Mouse (Mus musculus) neural tube, embryonic 12.5 days (tissue): ENCODE results near the gene Chrm4. TPM values are rescaled to one million over a fixed set of nuclear protein-coding genes. Genes with fewer than 3 reads are reported as not detected.
A peak's percentile ranks its signal among the peaks of the same experiment; 100 is the strongest.

Source experiments
- ATAC-seq: fragments of 200-750 bp; cut with Nextera tagmentation; 2 replicates; pipeline ENCODE4 v1.8.0; 2017; ENCODE audit warnings: low read depth, mild to moderate bottlenecking, moderate TSS enrichment, moderate library complexity; ENCODE audit not compliant: low FRiP score
- H3K27ac ChIP-seq: fragments of 300-500 bp; sonication (generic); 2 replicates; pipeline ENCODE4 v1.5.1; 2016
- H3K27me3 ChIP-seq: fragments of 300-500 bp; sonication (generic); replicated peaks from 2 replicates; pipeline ENCODE4 v1.6.1; 2016; ENCODE audit warnings: mild to moderate bottlenecking
- H3K36me3 ChIP-seq: fragments of 300-500 bp; sonication (generic); 2 replicates; pipeline ENCODE4 v1.6.1; 2016; ENCODE audit warnings: mild to moderate bottlenecking
- H3K4me1 ChIP-seq: fragments of 300-500 bp; sonication (generic); 2 replicates; pipeline ENCODE4 v1.6.1; 2016
- H3K4me2 ChIP-seq: fragments of 300-500 bp; sonication (generic); replicated peaks from 2 replicates; pipeline ENCODE4 v1.6.1; 2016; ENCODE audit warnings: mild to moderate bottlenecking
- H3K4me3 ChIP-seq: fragments of 300-500 bp; sonication (generic); 2 replicates; pipeline ENCODE4 v1.5.1; 2016
- H3K9ac ChIP-seq: fragments of 300-500 bp; sonication (generic); 2 replicates; pipeline ENCODE4 v1.6.1; 2016; ENCODE audit warnings: mild to moderate bottlenecking
- H3K9me3 ChIP-seq: fragments of 300-500 bp; sonication (generic); 2 replicates; pipeline ENCODE4 v1.6.1; 2016; ENCODE audit warnings: mild to moderate bottlenecking
- WGBS: fragments of 180-500 bp; shearing (Covaris S2); methylation state at CpG from one replicate; pipeline ENCODE4 v1.1.7; 2016; 5-methylcytosine and 5-hydroxymethylcytosine counted together
- polyA plus RNA-seq: library from polyadenylated mRNA; unstranded; fragments of >200 nt; fragmentation: Nextera tagmentation; extraction: Ambion mirVana; gene quantifications from 2 replicates; pipeline ENCODE4 v1.2.1, GENCODE M21; 2016

The Chrm4 gene
- polyA plus RNA-seq, 1 experiment from 2014 or later: 0.96 TPM

DNA sequence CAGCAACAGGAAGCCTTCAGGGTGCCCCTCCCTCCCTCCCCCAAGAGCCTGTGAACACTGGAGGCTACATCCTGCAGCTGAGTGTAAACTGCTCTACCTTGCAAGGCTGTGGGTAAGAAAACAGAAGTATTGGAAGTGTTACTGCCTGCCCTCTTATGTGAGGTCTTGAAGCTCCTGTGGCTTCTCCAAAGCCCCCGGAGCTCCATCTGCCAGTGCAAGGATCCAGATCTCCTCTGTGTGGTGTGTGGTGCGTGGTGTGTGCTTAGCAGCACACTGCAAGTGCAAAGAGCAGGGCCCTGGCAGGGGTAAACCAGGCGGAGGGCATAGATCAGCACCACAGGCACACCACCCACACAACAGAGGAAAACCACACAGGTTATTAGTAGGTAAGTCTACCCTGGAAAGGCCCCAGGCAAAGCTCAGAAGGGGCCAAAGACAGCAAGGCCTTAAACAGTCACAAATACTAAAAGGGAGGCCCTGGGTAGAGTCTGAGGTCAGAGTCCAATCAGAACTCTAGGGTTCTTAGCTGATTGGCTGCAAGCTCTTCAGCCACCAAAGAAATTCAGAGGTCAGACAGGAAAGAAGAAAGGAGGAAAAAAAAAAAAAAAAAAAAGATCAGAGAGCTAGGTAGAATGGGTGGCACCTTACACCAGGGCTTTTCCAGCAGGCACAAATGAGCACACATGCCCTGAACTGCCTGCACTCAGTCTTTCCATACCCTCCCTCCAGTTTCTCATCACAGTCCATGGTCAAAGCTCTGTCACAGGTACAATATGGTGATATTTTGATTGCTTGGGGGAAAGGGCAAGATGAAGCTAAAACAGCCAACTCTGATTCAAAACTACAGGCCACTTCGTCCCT, 35.1 kb downstream of the Chrm4 start:
- H3K9me3 ChIP-seq: no peaks in the 10 kb centered on the region
- peak overlapping the region; percentile 84 for H3K4me2 ChIP-seq
- peaks cover 38% of the 10 kb centered on the region for H3K4me1 ChIP-seq
- H3K9ac ChIP-seq: peak overlapping the region; percentile 92
- no peak for ATAC-seq
- H3K27ac ChIP-seq: no peak overlapping the region
- 63% methylated on average over 4 of the region's 4 CpGs for WGBS
- H3K36me3 ChIP-seq: no peaks in the 10 kb centered on the region
- 0 out of 2 replicates have a peak, but pooled peaks cover 5% of the 10 kb centered on the region for H3K27me3 ChIP-seq
- peak overlapping the region; percentile 86 for H3K4me3 ChIP-seq

GRCm38 (mm10) chr2:91962864-91963401, 35.9 kb downstream of the Chrm4 start:
- Histone ChIP-seq H3K9me3 (no peaks in the 10 kb centered on the region), H3K4me3 (peak overlapping the region; percentile 86), H3K4me1 (peaks cover 32% of the 10 kb centered on the region), H3K9ac (peak overlapping the region; percentile 92), H3K27me3 (0 out of 2 replicates have a peak, but pooled peaks cover 5% of the 10 kb centered on the region), H3K27ac (peak overlapping the region; percentile 32; the same call in 1 of the 2 replicates), H3K4me2 (peak overlapping the region; percentile 84), H3K36me3 (no peaks in the 10 kb centered on the region)
- WGBS: under 1% methylated on average over 39 of the region's 39 CpGs
- peak; percentile 59 for ATAC-seq

DNA sequence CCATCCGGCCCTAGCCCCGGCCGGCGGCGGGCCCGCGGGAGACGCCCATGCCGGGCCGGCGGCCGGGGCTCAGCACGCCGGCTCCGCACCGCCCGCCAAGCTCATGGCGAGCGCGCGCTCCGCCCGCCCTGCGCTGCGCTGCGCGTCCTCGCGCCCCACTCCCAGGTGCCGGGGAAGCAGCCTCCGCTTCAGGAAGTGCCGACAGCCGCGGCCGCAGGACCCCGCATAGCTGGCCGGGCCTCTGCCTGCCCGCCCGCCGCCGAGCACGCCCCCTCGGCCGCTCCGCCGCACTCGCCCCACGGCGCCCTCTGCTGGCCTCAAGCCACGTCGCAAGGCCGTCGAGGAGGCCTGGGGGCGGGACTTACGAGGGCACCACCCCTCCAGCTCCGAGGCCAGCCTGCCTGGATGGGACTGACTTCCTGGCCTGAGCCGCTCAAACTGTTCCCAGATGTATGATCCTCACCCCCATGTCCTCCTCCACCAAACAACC, 36.4 kb downstream of the Chrm4 start:
- peak; percentile 94 for ATAC-seq
- H3K27me3 ChIP-seq: 0 out of 2 replicates have a peak, but pooled peaks cover 5% of the 10 kb centered on the region
- H3K9me3 ChIP-seq: no peaks in the 10 kb centered on the region
- peaks cover 32% of the 10 kb centered on the region for H3K4me1 ChIP-seq
- H3K27ac ChIP-seq: peak overlapping the region; percentile 32; the same call in 1 of the 2 replicates
- H3K36me3 ChIP-seq: no peaks in the 10 kb centered on the region
- H3K4me2 ChIP-seq: peak overlapping the region; percentile 84
- WGBS: under 1% methylated on average over 57 of the region's 57 CpGs
- H3K4me3 ChIP-seq: peak overlapping the region; percentile 86
- H3K9ac ChIP-seq: peak overlapping the region; percentile 92

DNA sequence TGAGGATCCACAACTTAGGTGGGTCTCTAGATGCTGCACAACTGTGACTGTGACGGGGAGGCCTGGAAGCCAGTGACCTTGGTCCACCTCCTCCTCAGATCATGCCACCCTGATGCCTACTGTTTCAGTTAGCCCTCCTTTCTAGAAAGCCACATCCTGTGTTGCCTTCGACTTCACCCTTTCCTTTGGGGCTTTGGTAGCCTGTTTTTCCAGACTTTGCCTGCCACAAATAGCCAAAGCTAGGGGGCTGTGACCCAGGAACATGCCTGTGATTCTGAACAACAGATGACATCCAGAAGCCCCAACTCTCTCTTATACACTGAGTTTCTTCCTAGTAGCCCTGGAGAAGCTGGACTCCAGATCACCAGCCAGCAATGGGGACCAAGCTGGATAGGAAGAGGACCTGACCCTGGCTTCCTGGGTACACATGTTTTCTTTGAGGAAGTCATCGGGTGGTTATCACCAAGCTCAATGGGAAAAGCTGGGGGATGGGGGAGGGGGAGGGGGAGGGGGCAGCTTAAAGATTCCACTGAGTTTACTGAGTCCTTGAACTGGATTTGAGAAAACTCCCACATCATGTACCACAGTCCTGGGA, 37.7 kb downstream of the Chrm4 start:
- no peak for ATAC-seq
- no peaks in the 10 kb centered on the region for H3K36me3 ChIP-seq
- H3K4me3 ChIP-seq: no peak overlapping the region
- 87% methylated on average over 3 of the region's 3 CpGs for WGBS
- H3K27ac ChIP-seq: no peak overlapping the region
- H3K27me3 ChIP-seq: 0 out of 2 replicates have a peak, but pooled peaks cover 5% of the 10 kb centered on the region
- H3K9me3 ChIP-seq: no peaks in the 10 kb centered on the region
- H3K9ac ChIP-seq: no peak overlapping the region
- H3K4me1 ChIP-seq: peaks cover 25% of the 10 kb centered on the region
- peak overlapping the region; percentile 27; the same call in 1 of the 2 replicates for H3K4me2 ChIP-seq

DNA sequence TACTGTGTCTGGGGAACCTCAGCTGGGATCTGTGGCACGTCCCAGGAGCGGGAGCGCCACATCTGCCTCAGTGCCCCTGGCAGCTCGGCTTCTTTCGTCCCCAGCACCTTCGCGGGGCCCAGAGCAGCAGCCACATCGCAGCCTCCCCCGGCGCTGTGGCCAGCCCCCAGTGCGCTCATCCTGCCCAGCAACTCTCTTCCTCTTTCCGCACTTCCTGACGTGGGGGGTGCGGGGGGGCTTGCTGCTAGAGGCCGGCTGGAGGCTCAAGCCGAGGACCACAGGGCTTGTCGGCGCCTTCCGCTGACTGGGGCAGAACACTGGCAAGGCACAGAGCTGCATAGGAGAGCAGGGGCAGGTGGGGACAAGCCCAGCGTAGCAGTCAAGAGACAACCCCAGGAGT, 38.4 kb downstream of the Chrm4 start:
- peaks cover 20% of the 10 kb centered on the region for H3K4me1 ChIP-seq
- peaks cover 5% of the 10 kb centered on the region; the same call in 1 of the 2 replicates for H3K27me3 ChIP-seq
- peak overlapping the region; percentile 13 for H3K4me3 ChIP-seq
- no peak overlapping the region for H3K27ac ChIP-seq
- ATAC-seq: no peak
- WGBS: 20% methylated on average over 20 of the region's 20 CpGs
- no peaks in the 10 kb centered on the region for H3K36me3 ChIP-seq
- H3K4me2 ChIP-seq: peak overlapping the region; percentile 27
- no peaks in the 10 kb centered on the region for H3K9me3 ChIP-seq
- 0 out of 2 replicates have a peak overlapping the region, but pooled peaks have one; percentile 13 for H3K9ac ChIP-seq

DNA sequence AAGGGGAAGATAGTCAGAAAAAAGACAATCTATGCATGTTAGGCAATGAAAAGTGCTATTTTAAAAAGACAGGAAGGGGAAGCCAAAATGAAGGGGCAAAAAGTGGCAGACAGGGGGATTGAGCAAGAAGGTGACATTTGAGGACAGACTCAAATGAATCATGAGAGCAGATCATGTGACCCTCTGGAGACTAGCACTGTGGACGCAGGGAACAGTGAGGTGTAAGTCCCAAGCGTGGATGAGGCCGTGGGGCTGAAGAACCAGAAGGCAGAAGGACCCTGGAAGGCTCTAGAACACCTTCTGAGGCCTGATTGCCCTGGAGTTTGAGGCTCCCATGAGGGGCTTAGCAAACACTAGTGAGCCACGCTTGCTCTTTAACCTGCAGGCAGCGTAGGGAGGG, 39.3 kb downstream of the Chrm4 start:
- no peak overlapping the region for H3K4me2 ChIP-seq
- no peak overlapping the region for H3K27ac ChIP-seq
- no peaks in the 10 kb centered on the region for H3K36me3 ChIP-seq
- no peak for ATAC-seq
- 87% methylated on average over 5 of the region's 5 CpGs for WGBS
- no peak overlapping the region for H3K9ac ChIP-seq
- peaks cover 23% of the 10 kb centered on the region for H3K4me1 ChIP-seq
- peaks cover 5% of the 10 kb centered on the region; the same call in 1 of the 2 replicates for H3K27me3 ChIP-seq
- H3K9me3 ChIP-seq: no peaks in the 10 kb centered on the region
- no peak overlapping the region for H3K4me3 ChIP-seq

DNA sequence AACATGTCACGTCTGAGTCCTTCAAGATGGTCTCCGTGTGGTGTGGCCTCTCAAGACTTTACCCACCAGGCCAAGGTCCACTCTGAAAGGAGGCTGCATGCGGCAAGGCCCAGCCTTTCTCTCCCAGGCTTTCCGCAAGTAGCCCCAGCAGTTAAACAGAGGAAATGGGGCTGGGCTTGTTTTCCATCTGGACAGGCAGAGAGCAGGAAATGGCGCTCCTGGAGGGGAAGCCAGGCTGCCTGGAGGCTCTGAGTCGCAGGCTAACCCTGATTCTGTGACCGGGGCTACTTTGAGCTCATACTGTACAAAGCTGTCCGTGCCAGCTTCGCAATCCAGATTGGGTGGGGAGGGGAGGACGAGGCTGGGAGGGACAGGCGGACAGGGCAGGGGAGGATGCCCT, 40.9 kb downstream of the Chrm4 start:
- no peak for ATAC-seq
- H3K36me3 ChIP-seq: no peaks in the 10 kb centered on the region
- 65% methylated on average over 11 of the region's 11 CpGs for WGBS
- no peaks in the 10 kb centered on the region for H3K9me3 ChIP-seq
- peaks cover 20% of the 10 kb centered on the region for H3K4me1 ChIP-seq
- H3K27ac ChIP-seq: no peak overlapping the region
- H3K27me3 ChIP-seq: peaks cover 5% of the 10 kb centered on the region; the same call in 1 of the 2 replicates
- no peak overlapping the region for H3K4me2 ChIP-seq
- H3K9ac ChIP-seq: no peak overlapping the region
- no peak overlapping the region for H3K4me3 ChIP-seq

- peak; percentile 49; the same call in 1 of the 2 replicates for ATAC-seq
- Histone ChIP-seq H3K9ac (no peak overlapping the region), H3K9me3 (no peaks in the 10 kb centered on the region), H3K27me3 (peaks cover 31% of the 10 kb centered on the region), H3K27ac (no peak overlapping the region), H3K4me3 (no peak overlapping the region), H3K36me3 (no peaks in the 10 kb centered on the region), H3K4me2 (peak overlapping the region; percentile 40), H3K4me1 (peaks cover 36% of the 10 kb centered on the region)
- 16% methylated on average over 21 of the region's 21 CpGs for WGBS
These were observed 44.4 kb downstream of the Chrm4 start for GRCm38 (mm10) chr2:91971231-91972097.

GRCm38 (mm10) chr2:91972121-91972566, 45.1 kb downstream of the Chrm4 start:
- peak; percentile 44; the same call in 1 of the 2 replicates for ATAC-seq

DNA sequence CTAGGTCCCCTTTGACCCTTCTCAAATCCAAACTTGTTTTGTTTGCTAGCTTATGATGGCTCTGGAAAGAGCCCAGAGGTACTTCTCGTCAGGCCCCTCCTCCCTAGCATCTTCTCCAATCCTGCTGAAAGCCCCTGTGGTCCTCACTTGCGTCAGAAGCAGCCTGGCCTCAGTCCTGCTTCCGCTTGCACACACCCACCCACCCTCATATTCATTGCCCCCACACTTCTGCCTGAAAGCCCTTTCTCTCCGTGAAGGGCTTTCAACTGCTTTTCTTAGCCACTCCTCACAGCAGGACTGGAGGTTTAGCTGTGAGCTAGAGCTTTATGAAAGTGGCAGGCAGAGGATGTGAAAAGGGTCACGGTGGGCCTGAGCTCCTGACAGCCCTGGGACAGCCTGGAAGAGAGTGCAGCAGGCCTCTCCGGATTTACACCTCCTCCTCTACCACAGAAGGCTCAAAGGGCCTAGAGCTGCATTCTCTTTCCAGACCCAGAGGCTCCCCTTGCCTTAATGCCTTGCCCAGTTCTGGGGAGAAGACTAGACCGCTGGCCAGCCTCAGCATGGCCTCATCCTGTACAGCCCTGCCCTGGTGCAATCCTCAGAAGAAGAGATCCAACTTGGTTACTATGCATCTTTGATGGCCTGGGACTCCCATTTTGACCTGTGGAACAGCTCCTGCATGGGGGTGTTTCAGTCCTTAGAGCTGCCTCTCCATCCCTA, 46.5 kb downstream of the Chrm4 start:
- Histone ChIP-seq H3K9me3 (no peaks in the 10 kb centered on the region), H3K36me3 (no peaks in the 10 kb centered on the region), H3K4me2 (peak overlapping the region; percentile 7; the same call in 1 of the 2 replicates), H3K4me3 (no peak overlapping the region), H3K27ac (no peak overlapping the region), H3K9ac (no peak overlapping the region), H3K4me1 (peaks cover 41% of the 10 kb centered on the region), H3K27me3 (peaks cover 38% of the 10 kb centered on the region)
- 23% methylated on average over 7 of the region's 7 CpGs for WGBS
- no peak for ATAC-seq

More at GRCm38 (mm10) chr2:91972121-91972566, 45.1 kb downstream of the Chrm4 start:
- H3K27ac ChIP-seq: no peak overlapping the region
- peaks cover 36% of the 10 kb centered on the region for H3K4me1 ChIP-seq
- WGBS: 16% methylated on average over 13 of the region's 13 CpGs
- H3K4me2 ChIP-seq: peak overlapping the region; percentile 40; the same call in 1 of the 2 replicates
- no peak overlapping the region for H3K9ac ChIP-seq
- no peaks in the 10 kb centered on the region for H3K36me3 ChIP-seq
- peaks cover 38% of the 10 kb centered on the region for H3K27me3 ChIP-seq
- no peaks in the 10 kb centered on the region for H3K9me3 ChIP-seq
- H3K4me3 ChIP-seq: no peak overlapping the region
